Mouse (Mus musculus) midbrain, embryonic 14.5 days (tissue): Measurements from ENCODE around the gene Mall. TPM values are rescaled to one million over a fixed set of nuclear protein-coding genes. Genes with fewer than 3 reads are reported as not detected.

ENCODE experiments used
- ATAC-seq: fragments of 200-750 bp; cut with Nextera tagmentation; 2 replicates; pipeline ENCODE4 v1.8.0; 2017; ENCODE audit warnings: moderate number of reproducible peaks, moderate library complexity; ENCODE audit not compliant: low FRiP score, low TSS enrichment
- DNase-seq: peaks from one replicate; pipeline ENCODE4 v3.0.0-alpha.2; 2015
- H3K27ac ChIP-seq: fragments of 300-500 bp; sonication (generic); replicated peaks from 2 replicates; pipeline ENCODE4 v1.5.1; 2014; ENCODE audit warnings: mild to moderate bottlenecking, low read depth, low read length, moderate library complexity
- H3K27me3 ChIP-seq: fragments of 300-500 bp; sonication (generic); 2 replicates; pipeline ENCODE4 v1.6.1; 2014; ENCODE audit warnings: low read length, control low read depth, mixed read lengths; ENCODE audit not compliant: control insufficient read depth, insufficient read depth
- H3K36me3 ChIP-seq: fragments of 300-500 bp; sonication (generic); 2 replicates; pipeline ENCODE4 v1.6.1; 2014; ENCODE audit warnings: low read length, control low read depth; ENCODE audit not compliant: control insufficient read depth, insufficient read depth
- H3K4me1 ChIP-seq: fragments of 300-500 bp; sonication (generic); 2 replicates; pipeline ENCODE4 v1.6.1; 2014; ENCODE audit warnings: mild to moderate bottlenecking, antibody characterized with exemption, low read length, control low read depth; ENCODE audit not compliant: control insufficient read depth, insufficient read depth
- H3K4me2 ChIP-seq: fragments of 300-500 bp; sonication (generic); 2 replicates; pipeline ENCODE4 v1.6.1; 2014; ENCODE audit warnings: mild to moderate bottlenecking, low read length, moderate library complexity
- H3K4me3 ChIP-seq: fragments of 300-500 bp; sonication (generic); replicated peaks from 2 replicates; pipeline ENCODE4 v1.5.1; 2014; ENCODE audit warnings: low read depth, low read length
- H3K9ac ChIP-seq: fragments of 300-500 bp; sonication (generic); replicated peaks from 2 replicates; pipeline ENCODE4 v1.6.1; 2014; ENCODE audit warnings: mild to moderate bottlenecking, low read length, moderate library complexity
- H3K9me3 ChIP-seq: fragments of 300-500 bp; sonication (generic); 2 replicates; pipeline ENCODE4 v1.6.1; 2016; ENCODE audit warnings: low read length, control low read depth, mixed read lengths; ENCODE audit not compliant: control insufficient read depth
- WGBS: fragments of 180-500 bp; shearing (Covaris S2); extraction: QIAGEN DNeasy Blood & Tissue Kit; methylation state at CpG from one replicate; pipeline ENCODE4 v1.1.7; 2014; 5-methylcytosine and 5-hydroxymethylcytosine counted together
- polyA plus RNA-seq: library from polyadenylated mRNA; unstranded; fragments of >200 nt; fragmentation: Nextera tagmentation; extraction: Ambion mirVana; gene quantifications from 2 replicates; pipeline ENCODE4 v1.2.1, GENCODE M21; 2014

Gene Mall
- polyA plus RNA-seq, 1 experiment from 2014 or later, result 0.95 TPM

DNA sequence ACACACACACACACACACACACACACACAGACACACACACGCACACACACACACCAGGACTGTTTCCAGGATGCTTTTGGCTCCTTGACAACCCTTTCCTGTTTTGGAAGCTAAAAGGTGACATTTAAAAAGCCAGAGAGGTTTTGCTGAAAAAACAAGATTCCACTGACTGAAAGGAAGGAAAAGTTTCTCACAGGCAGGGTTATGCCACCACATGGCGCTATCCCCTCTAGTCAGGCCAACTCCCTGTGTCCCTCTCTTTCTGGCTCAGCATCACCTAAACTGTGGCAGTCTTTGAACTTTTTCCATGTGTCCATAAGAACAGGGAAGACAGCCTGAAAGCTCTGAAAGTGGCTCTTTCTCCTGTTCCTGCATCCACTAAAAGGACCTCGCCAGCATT, 8.2 kb upstream of the Mall start:
- WGBS, result 83% methylated on average over 3 of the region's 3 CpGs
- Histone ChIP-seq H3K9ac (no peak overlapping the region), H3K27ac (no peak overlapping the region), H3K9me3 (no peaks in the 10 kb centered on the region), H3K4me1 (no peaks in the 10 kb centered on the region), H3K4me3 (no peak overlapping the region), H3K4me2 (no peak overlapping the region), H3K36me3 (peaks cover 11% of the 10 kb centered on the region), H3K27me3 (no peaks in the 10 kb centered on the region)
- DNase-seq, result no peak
- ATAC-seq, result no peak

- no peak overlapping the region for H3K4me3 ChIP-seq
- no peak overlapping the region for H3K9ac ChIP-seq
- H3K27me3 ChIP-seq, result no peaks in the 10 kb centered on the region
- H3K4me1 ChIP-seq, result no peaks in the 10 kb centered on the region
- H3K4me2 ChIP-seq, result no peak overlapping the region
- no peaks in the 10 kb centered on the region for H3K9me3 ChIP-seq
- peaks cover 8% of the 10 kb centered on the region for H3K36me3 ChIP-seq
- no peak for DNase-seq
- 86% methylated on average over 6 of the region's 6 CpGs for WGBS
- H3K27ac ChIP-seq, result no peak overlapping the region
- ATAC-seq, result no peak
These were observed 7.0 kb upstream of the Mall start for GRCm38 (mm10) chr2:127736631-127737209.

- ATAC-seq, result no peak
- Histone ChIP-seq H3K27me3 (no peaks in the 10 kb centered on the region), H3K36me3 (peaks cover under 1% of the 10 kb centered on the region), H3K9ac (no peak overlapping the region), H3K4me3 (no peak overlapping the region), H3K4me2 (no peak overlapping the region), H3K27ac (no peak overlapping the region), H3K9me3 (no peaks in the 10 kb centered on the region), H3K4me1 (no peaks in the 10 kb centered on the region)
- no peak for DNase-seq
- 82% methylated on average over 9 of the region's 9 CpGs for WGBS
These were observed 5.9 kb upstream of the Mall start for GRCm38 (mm10) chr2:127735512-127736145.

DNA sequence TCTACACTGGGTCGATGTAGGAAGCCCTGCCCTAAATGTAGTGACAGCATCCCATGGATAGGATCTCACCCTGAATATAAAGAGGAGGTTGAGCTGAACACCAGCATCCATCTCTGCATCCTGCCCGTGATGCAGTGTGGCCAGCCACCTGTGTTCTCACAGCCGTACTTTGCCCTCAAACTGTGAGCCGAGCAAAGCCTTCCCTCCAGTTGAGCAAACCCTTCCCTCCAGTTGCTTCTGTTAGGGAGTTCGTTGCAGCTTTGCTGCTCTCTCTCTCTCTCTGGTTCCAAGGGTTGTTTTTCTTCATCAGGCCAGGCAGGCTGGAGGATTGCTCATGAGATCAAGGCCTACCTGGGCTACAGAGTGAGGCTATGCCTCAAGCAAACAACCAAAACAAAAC, 5.2 kb upstream of the Mall start:
- H3K4me2 ChIP-seq, result no peak overlapping the region
- H3K27me3 ChIP-seq, result peaks cover 5% of the 10 kb centered on the region; the same call in 1 of the 2 replicates
- DNase-seq, result no peak
- 0 out of 2 replicates have a peak, but pooled peaks cover under 1% of the 10 kb centered on the region for H3K4me1 ChIP-seq
- no peaks in the 10 kb centered on the region for H3K9me3 ChIP-seq
- ATAC-seq, result no peak
- H3K4me3 ChIP-seq, result no peak overlapping the region
- WGBS, result 82% methylated on average over 5 of the region's 5 CpGs
- no peak overlapping the region for H3K27ac ChIP-seq
- no peak overlapping the region for H3K9ac ChIP-seq
- H3K36me3 ChIP-seq, result no peaks in the 10 kb centered on the region

- ATAC-seq, result no peak
These were observed 717 bp upstream of the Mall start for GRCm38 (mm10) chr2:127730301-127730997.

GRCm38 (mm10) chr2:127728661-127729450, 876 bp downstream of the Mall start:
- Histone ChIP-seq H3K4me1 (0 out of 2 replicates have a peak, but pooled peaks cover 2% of the 10 kb centered on the region), H3K27ac (no peak overlapping the region), H3K9me3 (no peaks in the 10 kb centered on the region), H3K27me3 (peaks cover 14% of the 10 kb centered on the region; the same call in 1 of the 2 replicates), H3K4me3 (no peak overlapping the region), H3K9ac (no peak overlapping the region), H3K36me3 (no peaks in the 10 kb centered on the region), H3K4me2 (no peak overlapping the region)
- DNase-seq, result no peak
- WGBS, result 39% methylated on average over 15 of the region's 15 CpGs
- ATAC-seq, result no peak

More at GRCm38 (mm10) chr2:127730301-127730997, 717 bp upstream of the Mall start:
- H3K4me1 ChIP-seq, result 0 out of 2 replicates have a peak, but pooled peaks cover 2% of the 10 kb centered on the region
- H3K9ac ChIP-seq, result no peak overlapping the region
- DNase-seq, result no peak
- H3K4me3 ChIP-seq, result no peak overlapping the region
- H3K36me3 ChIP-seq, result no peaks in the 10 kb centered on the region
- WGBS, result 41% methylated on average over 7 of the region's 7 CpGs
- H3K4me2 ChIP-seq, result no peak overlapping the region
- H3K27me3 ChIP-seq, result peaks cover 14% of the 10 kb centered on the region; the same call in 1 of the 2 replicates
- no peaks in the 10 kb centered on the region for H3K9me3 ChIP-seq
- no peak overlapping the region for H3K27ac ChIP-seq

DNA sequence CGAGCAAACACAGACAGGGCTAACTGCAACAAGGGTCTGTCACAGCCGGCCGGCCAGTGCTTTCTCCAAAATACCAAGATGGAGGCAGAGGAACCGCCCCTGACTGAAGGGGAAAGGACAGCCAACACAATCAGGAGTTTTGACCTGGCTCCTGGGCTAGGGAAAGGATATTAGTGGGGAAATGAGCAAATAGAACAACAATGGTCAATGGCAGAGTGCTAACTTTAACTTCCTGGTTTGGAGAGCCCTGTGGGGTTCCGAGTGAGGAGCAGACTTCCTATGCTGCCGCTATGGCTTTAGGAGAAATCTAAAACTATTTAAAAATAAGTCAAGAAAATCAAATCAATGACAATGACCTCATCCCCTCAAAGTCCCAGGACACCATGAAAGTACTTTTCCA, 1.6 kb downstream of the Mall start:
- WGBS, result 78% methylated on average over 6 of the region's 6 CpGs
- DNase-seq (no peak), ATAC-seq (no peak)
- Histone ChIP-seq H3K9me3 (no peaks in the 10 kb centered on the region), H3K4me2 (no peak overlapping the region), H3K27me3 (peaks cover 14% of the 10 kb centered on the region; the same call in 1 of the 2 replicates), H3K36me3 (no peaks in the 10 kb centered on the region), H3K4me1 (0 out of 2 replicates have a peak, but pooled peaks cover 2% of the 10 kb centered on the region), H3K4me3 (no peak overlapping the region), H3K9ac (no peak overlapping the region), H3K27ac (no peak overlapping the region)

- WGBS, result 64% methylated on average over 4 of the region's 4 CpGs
- Histone ChIP-seq H3K9ac (no peak overlapping the region), H3K27ac (no peak overlapping the region), H3K36me3 (no peaks in the 10 kb centered on the region), H3K9me3 (no peaks in the 10 kb centered on the region), H3K4me1 (no peaks in the 10 kb centered on the region), H3K4me2 (no peak overlapping the region), H3K27me3 (no peaks in the 10 kb centered on the region), H3K4me3 (no peak overlapping the region)
- DNase-seq, result no peak
- ATAC-seq, result no peak
These were observed 6.5 kb downstream of the Mall start for GRCm38 (mm10) chr2:127723193-127723592.
